Mouse (Mus musculus) T-helper 17 cell (primary cell): Measurements from ENCODE around the gene Rgs9.

ENCODE experiments used
- in situ Hi-C, 2 experiments: fragments of 300-600 bp; cut with MboI, MseI; formaldehyde crosslinking; loops; 1 replicate in 1 of 2; 2 replicates in 1 of 2; pipeline ENCODE4 v1.15.1; 2025; ENCODE audit warnings: high pct_unique_total_duplicates in 2 of 2

Rgs9 gene

GRCm38 (mm10) chr11:109297710-109298375 is at the start of gene Rgs9:
Gene Rgs9, minus strand, starts transcription at chr11:109298129.
- in situ Hi-C loops = no loop called here

- in situ Hi-C loops = loop anchor here in 1 of 2 experiments (10.0 kb wide), 1 partner anchor 947 kb away; no protein-coding TSS in a partner anchor
Measured at GRCm38 (mm10) chr11:109347242-109347959, 49.5 kb upstream of the Rgs9 start.

GRCm38 (mm10) chr11:109343991-109344599 is 46.2 kb upstream of the Rgs9 start:
- in situ Hi-C loops = loop anchor here in 1 of 2 experiments (10.0 kb wide), 1 partner anchor 951 kb away; no protein-coding TSS in a partner anchor

GRCm38 (mm10) chr11:109343558-109343957 is 45.6 kb upstream of the Rgs9 start:
- in situ Hi-C loops = loop anchor here in 1 of 2 experiments (10.0 kb wide), 1 partner anchor 951 kb away; no protein-coding TSS in a partner anchor

- in situ Hi-C loops = loop anchor here in 1 of 2 experiments (10.0 kb wide), 1 partner anchor 952 kb away; no protein-coding TSS in a partner anchor
Measured at GRCm38 (mm10) chr11:109342666-109343065, 44.7 kb upstream of the Rgs9 start.

- in situ Hi-C loops = loop anchor here in 1 of 2 experiments (10.0 kb wide), 1 partner anchor 954 kb away; no protein-coding TSS in a partner anchor
Measured at GRCm38 (mm10) chr11:109340541-109340940, 42.6 kb upstream of the Rgs9 start.

- in situ Hi-C loops = no loop called here
Measured at GRCm38 (mm10) chr11:109339155-109339938, 41.4 kb upstream of the Rgs9 start.

- in situ Hi-C loops = no loop called here
Measured at GRCm38 (mm10) chr11:109335890-109336289, 38.0 kb upstream of the Rgs9 start.

GRCm38 (mm10) chr11:109334773-109335172 is 36.8 kb upstream of the Rgs9 start:
- in situ Hi-C loops = loop anchor here in 1 of 2 experiments (5.0 kb wide), 2 partner anchors 103 to 248 kb away; no protein-coding TSS in a partner anchor

GRCm38 (mm10) chr11:109332722-109333121 is 34.8 kb upstream of the Rgs9 start:
- in situ Hi-C loops = loop anchor here in 1 of 2 experiments (5.0 kb wide), 2 partner anchors 105 to 250 kb away; no protein-coding TSS in a partner anchor

GRCm38 (mm10) chr11:109331424-109331824 is 33.5 kb upstream of the Rgs9 start:
- in situ Hi-C loops = loop anchor here in 1 of 2 experiments (5.0 kb wide), 2 partner anchors 106 to 251 kb away; no protein-coding TSS in a partner anchor

GRCm38 (mm10) chr11:109330706-109331393 is 32.9 kb upstream of the Rgs9 start:
- in situ Hi-C loops = loop anchor here in 1 of 2 experiments (5.0 kb wide), 2 partner anchors 106 to 251 kb away; no protein-coding TSS in a partner anchor

GRCm38 (mm10) chr11:109329331-109329730 is 31.4 kb upstream of the Rgs9 start:
- in situ Hi-C loops = loop anchor here in 1 of 2 experiments (10.0 kb wide), 1 partner anchor 115 kb away; no protein-coding TSS in a partner anchor

GRCm38 (mm10) chr11:109327952-109328351 is 30.0 kb upstream of the Rgs9 start:
- in situ Hi-C loops = loop anchor here in 1 of 2 experiments (10.0 kb wide), 1 partner anchor 117 kb away; no protein-coding TSS in a partner anchor

GRCm38 (mm10) chr11:109327381-109327780 is 29.5 kb upstream of the Rgs9 start:
- in situ Hi-C loops = loop anchor here in 1 of 2 experiments (10.0 kb wide), 1 partner anchor 117 kb away; no protein-coding TSS in a partner anchor

GRCm38 (mm10) chr11:109326270-109326669 is 28.3 kb upstream of the Rgs9 start:
- in situ Hi-C loops = loop anchor here in 1 of 2 experiments (10.0 kb wide), 1 partner anchor 119 kb away; no protein-coding TSS in a partner anchor

- in situ Hi-C loops = loop anchor here in 1 of 2 experiments (10.0 kb wide), 1 partner anchor 124 kb away; no protein-coding TSS in a partner anchor
Measured at GRCm38 (mm10) chr11:109320361-109320933, 22.5 kb upstream of the Rgs9 start.

GRCm38 (mm10) chr11:109319946-109320345 is 22.0 kb upstream of the Rgs9 start:
- in situ Hi-C loops = loop anchor here (5.0 to 10.0 kb wide), 2 partner anchors 42 to 125 kb away; partner anchors contain the start of gene Gna13 (in 1 of the 2)

- in situ Hi-C loops = loop anchor here in 1 of 2 experiments (5.0 to 10.0 kb wide), 2 partner anchors 43 to 125 kb away; partner anchors contain the start of gene Gna13
Measured at GRCm38 (mm10) chr11:109319471-109319870, 21.5 kb upstream of the Rgs9 start.
